9 mouse cellular contexts compared by ENCODE assay signal in the genomic region with DNA sequence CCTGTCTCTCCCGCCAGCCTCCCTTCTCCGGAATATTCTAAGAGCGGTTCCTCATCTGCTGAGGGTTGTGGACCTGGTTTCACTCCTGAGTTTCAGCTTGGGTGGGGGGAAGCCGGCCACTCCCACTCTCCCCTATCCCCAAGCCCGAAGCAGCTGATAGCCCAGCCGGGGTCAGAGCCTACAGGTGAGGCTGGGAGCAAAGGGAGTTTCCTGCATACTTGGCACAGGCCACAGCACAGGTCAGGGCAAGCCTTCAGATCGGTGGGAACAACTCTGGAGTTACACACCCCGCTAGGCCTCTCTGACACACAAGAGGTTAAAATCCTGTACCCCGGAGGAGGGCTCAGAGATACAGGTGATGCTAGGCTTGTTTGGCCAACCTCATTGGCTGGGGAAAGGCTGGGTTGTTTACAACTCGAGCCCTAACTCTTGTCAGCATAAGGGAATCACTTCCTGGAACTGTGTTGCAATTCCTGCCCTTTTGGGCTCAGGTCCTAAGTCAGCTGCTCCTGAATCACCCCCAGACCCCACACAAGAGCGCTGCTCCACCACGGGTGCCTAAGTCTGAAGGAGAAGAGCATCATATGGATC. TPM values are rescaled to one million over a fixed set of nuclear protein-coding genes. Genes with fewer than 3 reads are reported as not detected.
DNase-seq lines count a peak whose midpoint lies in the region; ATAC-seq and TF ChIP-seq lines count a peak whose summit lies in the region.
"Had no signal": no experiment of that assay in that cellular context is flagged by ENCODE, and none has a peak within 500 bp of the region (broad histone marks: within the 10 kb centered on the region; RNA-seq: fewer than 3 reads in every experiment).

No protein-coding gene starts in this region.

- 69% methylated on average over 12 of the region's 12 CpGs for WGBS in hindbrain, embryonic 14.5 days

- H3K36me3 ChIP-seq in C2C12 (ENCODE audit: control insufficient read depth, insufficient read depth): peaks cover 48% of the 10 kb centered on the region
- peaks cover 9% of the 10 kb centered on the region; the same call in 1 of the 2 replicates for H3K36me3 ChIP-seq in hindbrain, embryonic 14.5 days (replicated peaks; ENCODE audit: control insufficient read depth, insufficient read depth)

- H3K27me3 ChIP-seq in C2C12 (ENCODE audit: control insufficient read depth, insufficient read depth, insufficient read length): no peaks in the 10 kb centered on the region
- peaks cover 9% of the 10 kb centered on the region for H3K27me3 ChIP-seq in hindbrain, embryonic 14.5 days (ENCODE audit: control insufficient read depth, insufficient read depth, low read length)

- ATAC-seq in hindbrain, embryonic 14.5 days (ENCODE audit: low FRiP score): no peak

- H3K27ac ChIP-seq in brown adipose tissue, adult 24 weeks (replicated peaks; ENCODE audit: low read depth, low read length): no peak overlapping the region
- no peak overlapping the region for H3K27ac ChIP-seq in hindbrain, embryonic 14.5 days
- H3K27ac ChIP-seq: macrophage had no signal

- intact Hi-C loops in left cerebral cortex, postnatal 10 days (cut with DNase I): no loop called here

- peaks cover 32% of the 10 kb centered on the region for H3K79me3 ChIP-seq in C2C12 (ENCODE audit: low read depth)

- TF ChIP-seq CTCF in C2C12 (IDR thresholded peaks at IDR 0.05; ENCODE audit: control insufficient read depth, insufficient read depth, insufficient read length): no peak

- peaks cover 6% of the 10 kb centered on the region for H3K4me1 ChIP-seq in brown adipose tissue, adult 24 weeks (ENCODE audit: control insufficient read depth, insufficient read depth, insufficient read length, low read length)
- H3K4me1 ChIP-seq in hindbrain, embryonic 14.5 days (replicated peaks; ENCODE audit: control insufficient read depth, insufficient read depth, low read length): peaks cover 10% of the 10 kb centered on the region; the same call in 1 of the 2 replicates

- H3K9ac ChIP-seq in hindbrain, embryonic 14.5 days: no peak overlapping the region

- H3K4me2 ChIP-seq in hindbrain, embryonic 14.5 days (replicated peaks): peak overlapping the region; percentile 60

- peak overlapping the region; percentile 89 for H3K4me3 ChIP-seq in C2C12 (ENCODE audit: insufficient read depth, poor library complexity, severe bottlenecking)
- H3K4me3 ChIP-seq in brown adipose tissue, adult 24 weeks (ENCODE audit: insufficient read depth, low read depth, low read length): peak overlapping the region; percentile 75
- H3K4me3 ChIP-seq in hindbrain, embryonic 14.5 days (replicated peaks; ENCODE audit: low read length): no peak overlapping the region; the same call in 1 of the 2 replicates

- H3K79me2 ChIP-seq in C2C12 (ENCODE audit: control insufficient read depth, insufficient read depth): peaks cover 70% of the 10 kb centered on the region

- peak overlapping the region; percentile 43 for H3ac ChIP-seq in C2C12 (ENCODE audit: control insufficient read depth, insufficient read length, low read depth)

- no peaks in the 10 kb centered on the region for H3K9me3 ChIP-seq in hindbrain, embryonic 14.5 days (ENCODE audit: control insufficient read depth, low read length)

- DNase-seq in hindbrain, embryonic 14.5 days (ENCODE audit: low spot score): no peak
- peak; percentile 42 for DNase-seq in lung, postnatal 36 days
- no peak for DNase-seq in left cerebral cortex, postnatal 10 days (ENCODE audit: extremely low spot score in 1 of 2, low spot score in 2 of 2)
- no peak for DNase-seq in spleen, postnatal 4 days (ENCODE audit: low spot score in 2 of 2)
- DNase-seq in ovary, postnatal 14 days (ENCODE audit: low spot score): no peak
- no peak for DNase-seq in natural killer cell, adult 2 months (ENCODE audit: low spot score in 2 of 2)

TF ChIP-seq in C2C12, 6 proteins besides CTCF, POLR2A, EP300 and RAD21:
- TF ChIP-seq MYOG (IDR thresholded peaks at IDR 0.05; ENCODE audit: control insufficient read depth, extremely low read depth, insufficient read length) (no peak), CEBPB (IDR thresholded peaks at IDR 0.05; ENCODE audit: low read depth) (peak; percentile 48)

RNA-seq across cellular contexts. Expression of a gene that starts 2.6 kb away (rescaled TPM):
- 118 TPM for polyA plus RNA-seq in C2C12 (2012; fragmentation: generic; extraction: Trizol)
- 10.8 and 10.9 TPM in 2 replicates for polyA plus RNA-seq in brown adipose tissue, adult 24 weeks (2012; ENCODE audit: insufficient read depth, insufficient read length, missing spikeins)
- 43.6 and 47.3 TPM in 2 replicates for polyA plus RNA-seq in hindbrain, embryonic 14.5 days (2014; fragmentation: Nextera tagmentation; extraction: Ambion mirVana)
- 10 to 100 TPM; 28.4 to 35.9 TPM for total RNA-seq in left cerebral cortex, postnatal 10 days (2021)

RNA-seq across cellular contexts. Expression of a gene that starts 7.3 kb away (rescaled TPM):
- 518 TPM for polyA plus RNA-seq in C2C12 (2012; fragmentation: generic; extraction: Trizol)
- polyA plus RNA-seq in brown adipose tissue, adult 24 weeks (2012; ENCODE audit: insufficient read depth, insufficient read length, missing spikeins): 145 and 148 TPM in 2 replicates
- 245 and 308 TPM in 2 replicates for polyA plus RNA-seq in hindbrain, embryonic 14.5 days (2014; fragmentation: Nextera tagmentation; extraction: Ambion mirVana)
- total RNA-seq in left cerebral cortex, postnatal 10 days (2021): 100 to 1,000 TPM; 103 to 105 TPM

RNA-seq across cellular contexts. Expression of a gene that starts 16.5 kb away (rescaled TPM):
- 0.35 TPM for polyA plus RNA-seq in C2C12 (2012; fragmentation: generic; extraction: Trizol)
- 0.52 and 1.8 TPM in 2 replicates for polyA plus RNA-seq in brown adipose tissue, adult 24 weeks (2012; ENCODE audit: insufficient read depth, insufficient read length, missing spikeins)
- 4.5 and 6.2 TPM in 2 replicates for polyA plus RNA-seq in hindbrain, embryonic 14.5 days (2014; fragmentation: Nextera tagmentation; extraction: Ambion mirVana)
- total RNA-seq in left cerebral cortex, postnatal 10 days (2021): 1 to 10 TPM; 2.1 to 2.2 TPM

RNA-seq across cellular contexts. Expression of a gene that starts 29.9 kb away (rescaled TPM):
- polyA plus RNA-seq in C2C12 (2012; fragmentation: generic; extraction: Trizol): 72.8 TPM
- polyA plus RNA-seq in brown adipose tissue, adult 24 weeks (2012; ENCODE audit: insufficient read depth, insufficient read length, missing spikeins): 36.5 and 53.8 TPM in 2 replicates
- 29.2 and 30.8 TPM in 2 replicates for polyA plus RNA-seq in hindbrain, embryonic 14.5 days (2014; fragmentation: Nextera tagmentation; extraction: Ambion mirVana)
- total RNA-seq in left cerebral cortex, postnatal 10 days (2021): 10 to 100 TPM; 27.5 to 34.5 TPM

RNA-seq across cellular contexts. Expression of a gene that starts 41.9 kb away (rescaled TPM):
- polyA plus RNA-seq in C2C12 (2012; fragmentation: generic; extraction: Trizol): 0.56 TPM
- polyA plus RNA-seq in brown adipose tissue, adult 24 weeks (2012; ENCODE audit: insufficient read depth, insufficient read length, missing spikeins): not detected in 2 replicates
- polyA plus RNA-seq in hindbrain, embryonic 14.5 days (2014; fragmentation: Nextera tagmentation; extraction: Ambion mirVana): 32.5 and 41.1 TPM in 2 replicates
- 10 to 100 TPM; 14.5 to 16.7 TPM for total RNA-seq in left cerebral cortex, postnatal 10 days (2021)
- polyA plus RNA-seq: macrophage had no signal
